ENCODE assay signal across 28 mouse cellular contexts in the genomic region with DNA sequence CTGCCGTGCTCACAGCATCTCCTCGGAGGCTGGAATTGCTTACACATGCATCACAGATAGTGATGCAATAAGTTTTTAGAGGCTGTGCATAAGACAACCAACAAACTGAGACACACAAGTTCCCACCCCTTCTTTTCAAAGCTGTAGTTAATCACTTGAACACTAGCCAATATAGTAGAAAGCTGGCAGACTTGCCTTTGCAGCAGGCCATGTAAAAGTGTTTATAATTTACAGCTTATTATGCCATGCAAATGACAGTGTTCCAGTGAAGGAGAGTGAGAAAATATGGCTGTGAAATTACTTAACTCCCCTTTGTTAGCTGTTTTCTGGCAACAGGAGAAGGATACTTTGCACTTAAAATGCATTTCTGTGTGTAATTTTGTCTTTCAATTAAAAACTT.
DNase-seq lines count a peak whose midpoint lies in the region; ATAC-seq and TF ChIP-seq lines count a peak whose summit lies in the region.
"Had no signal": no experiment of that assay in that cellular context is flagged by ENCODE, and none has a peak within 500 bp of the region (broad histone marks: within the 10 kb centered on the region; RNA-seq: fewer than 3 reads in every experiment).

No protein-coding gene starts in this region.

- no peaks in the 10 kb centered on the region for H3K27me3 ChIP-seq in intestine, embryonic 14.5 days (replicated peaks; ENCODE audit: control insufficient read depth, insufficient read depth, low read length)
- no peaks in the 10 kb centered on the region for H3K27me3 ChIP-seq in intestine, embryonic 15.5 days (replicated peaks)
- H3K27me3 ChIP-seq in liver, embryonic 16.5 days (ENCODE audit: control insufficient read depth, insufficient read depth, low read depth, low read length), result no peaks in the 10 kb centered on the region
- no peaks in the 10 kb centered on the region for H3K27me3 ChIP-seq in liver, embryonic 12.5 days (replicated peaks)
- H3K27me3 ChIP-seq in forebrain, postnatal 0 days (ENCODE audit: insufficient read depth, low read length), result no peaks in the 10 kb centered on the region
- H3K27me3 ChIP-seq: embryonic facial prominence, embryonic 15.5 days; heart, embryonic 13.5 days; hindbrain, embryonic 15.5 days; limb, embryonic 13.5 days; liver, embryonic 13.5 days; neural tube, embryonic 13.5 days; stomach, embryonic 15.5 days had no signal

- H3K27ac ChIP-seq in intestine, embryonic 14.5 days (ENCODE audit: low read depth), result no peak overlapping the region
- H3K27ac ChIP-seq in intestine, embryonic 15.5 days, result no peak overlapping the region
- 0 out of 2 replicates have a peak overlapping the region, but pooled peaks have one; percentile 16 for H3K27ac ChIP-seq in liver, embryonic 16.5 days (ENCODE audit: low read length)
- H3K27ac ChIP-seq in liver, embryonic 12.5 days, result no peak overlapping the region
- peak overlapping the region; percentile 29; the same call in 1 of the 2 replicates for H3K27ac ChIP-seq in forebrain, postnatal 0 days (ENCODE audit: low read depth, low read length)
- H3K27ac ChIP-seq: embryonic facial prominence, embryonic 10.5 days; embryonic facial prominence, embryonic 15.5 days; heart, adult 2 months; heart, embryonic 13.5 days; hindbrain, embryonic 15.5 days; kidney, postnatal 0 days; limb, embryonic 13.5 days; neural tube, embryonic 13.5 days had no signal

- no peak overlapping the region for H3K4me2 ChIP-seq in intestine, embryonic 14.5 days (ENCODE audit: low read length)
- no peak overlapping the region for H3K4me2 ChIP-seq in intestine, embryonic 15.5 days (replicated peaks)
- H3K4me2 ChIP-seq in liver, embryonic 16.5 days (ENCODE audit: low read depth, low read length), result no peak overlapping the region
- no peak overlapping the region for H3K4me2 ChIP-seq in liver, embryonic 12.5 days
- H3K4me2 ChIP-seq in forebrain, postnatal 0 days (ENCODE audit: low read depth), result no peak overlapping the region
- H3K4me2 ChIP-seq: embryonic facial prominence, embryonic 15.5 days; heart, embryonic 13.5 days; hindbrain, embryonic 15.5 days; limb, embryonic 13.5 days; lung, embryonic 14.5 days; midbrain, embryonic 11.5 days; neural tube, embryonic 13.5 days; stomach, embryonic 15.5 days had no signal

- TF ChIP-seq CTCF in forebrain, postnatal 0 days (IDR thresholded peaks at IDR 0.05; ENCODE audit: low read depth), result no peak

- 80% methylated on average over 2 of the region's 2 CpGs for WGBS in intestine, embryonic 14.5 days
- WGBS in intestine, embryonic 15.5 days, result 75% methylated on average over 2 of the region's 2 CpGs
- 63% methylated on average over 2 of the region's 2 CpGs for WGBS in liver, embryonic 16.5 days (ENCODE audit: insufficient replicate concordance)
- 76% methylated on average over 2 of the region's 2 CpGs for WGBS in liver, embryonic 12.5 days (ENCODE audit: insufficient replicate concordance)
- 14% methylated on average over 2 of the region's 2 CpGs for WGBS in forebrain, postnatal 0 days

- no peak for ATAC-seq in intestine, embryonic 14.5 days (replicated peaks; ENCODE audit: low FRiP score, low TSS enrichment, low read depth)
- no peak for ATAC-seq in intestine, embryonic 15.5 days
- no peak for ATAC-seq in liver, embryonic 16.5 days (ENCODE audit: low read depth)
- ATAC-seq in liver, embryonic 12.5 days, result no peak
- ATAC-seq in forebrain, postnatal 0 days, result peak; percentile 74
- ATAC-seq: inflammation-experienced regulatory T-cells, adult 6 months had no signal

- no peak overlapping the region for H3K9ac ChIP-seq in intestine, embryonic 14.5 days (ENCODE audit: low read length)
- no peak overlapping the region for H3K9ac ChIP-seq in intestine, embryonic 15.5 days
- no peak overlapping the region for H3K9ac ChIP-seq in liver, embryonic 16.5 days (ENCODE audit: low read depth, low read length)
- no peak overlapping the region for H3K9ac ChIP-seq in liver, embryonic 12.5 days
- H3K9ac ChIP-seq in forebrain, postnatal 0 days, result no peak overlapping the region
- H3K9ac ChIP-seq: embryonic facial prominence, embryonic 15.5 days; heart, embryonic 13.5 days; hindbrain, embryonic 15.5 days; limb, embryonic 13.5 days; liver, embryonic 13.5 days; lung, embryonic 14.5 days; neural tube, embryonic 13.5 days; stomach, embryonic 15.5 days had no signal

- H3K4me1 ChIP-seq in intestine, embryonic 14.5 days (replicated peaks; ENCODE audit: control insufficient read depth, insufficient read depth, low read length), result no peaks in the 10 kb centered on the region
- H3K4me1 ChIP-seq in intestine, embryonic 15.5 days (replicated peaks), result peaks cover 10% of the 10 kb centered on the region; the same call in 1 of the 2 replicates
- H3K4me1 ChIP-seq in liver, embryonic 16.5 days (ENCODE audit: control insufficient read depth, low read depth, low read length), result peaks cover 8% of the 10 kb centered on the region
- H3K4me1 ChIP-seq in liver, embryonic 12.5 days, result peaks cover 36% of the 10 kb centered on the region
- peaks cover 14% of the 10 kb centered on the region; the same call in 1 of the 2 replicates for H3K4me1 ChIP-seq in forebrain, postnatal 0 days (ENCODE audit: insufficient read depth)
- H3K4me1 ChIP-seq: embryonic facial prominence, embryonic 10.5 days; embryonic facial prominence, embryonic 15.5 days; stomach, embryonic 15.5 days had no signal

- no peaks in the 10 kb centered on the region for H3K9me3 ChIP-seq in intestine, embryonic 14.5 days (ENCODE audit: control insufficient read depth, low read length)
- no peaks in the 10 kb centered on the region for H3K9me3 ChIP-seq in intestine, embryonic 15.5 days
- H3K9me3 ChIP-seq in liver, embryonic 16.5 days (replicated peaks; ENCODE audit: control insufficient read depth, low read length), result no peaks in the 10 kb centered on the region
- no peaks in the 10 kb centered on the region for H3K9me3 ChIP-seq in liver, embryonic 12.5 days (replicated peaks)
- H3K9me3 ChIP-seq in forebrain, postnatal 0 days (ENCODE audit: low read length), result no peaks in the 10 kb centered on the region
- H3K9me3 ChIP-seq: embryonic facial prominence, embryonic 10.5 days; embryonic facial prominence, embryonic 15.5 days; heart, embryonic 13.5 days; hindbrain, embryonic 15.5 days; limb, embryonic 13.5 days; liver, embryonic 13.5 days; neural tube, embryonic 13.5 days; stomach, embryonic 15.5 days had no signal

- DNase-seq in intestine, embryonic 14.5 days (ENCODE audit: low spot score), result peak; percentile 9
- DNase-seq in brain, adult 2 months (ENCODE audit: low read depth, low spot score), result peak; percentile 35
- DNase-seq in forebrain, postnatal 0 days, result peak; percentile 68
- DNase-seq in lung, postnatal 10 days, result no peak
- no peak for DNase-seq in right cerebral cortex, postnatal 36 days (ENCODE audit: low spot score in 2 of 2)
- DNase-seq: adrenal gland, postnatal 10 days; B cell, adult 2 months; cerebellum, adult 18-20 months; cerebellum, postnatal 14 days; heart, adult 2 months; heart, postnatal 10 days; kidney, postnatal 4 days; liver, embryonic 13.5 days; lung, embryonic 14.5 days; thymus, postnatal 14 days had no signal

- H3K4me3 ChIP-seq in intestine, embryonic 14.5 days (ENCODE audit: low read depth, low read length), result no peak overlapping the region
- no peak overlapping the region for H3K4me3 ChIP-seq in intestine, embryonic 15.5 days (replicated peaks)
- H3K4me3 ChIP-seq in liver, embryonic 16.5 days (ENCODE audit: low read depth, low read length), result no peak overlapping the region
- H3K4me3 ChIP-seq in liver, embryonic 12.5 days, result no peak overlapping the region
- H3K4me3 ChIP-seq in forebrain, postnatal 0 days (ENCODE audit: low read depth, low read length), result no peak overlapping the region
- H3K4me3 ChIP-seq: embryonic facial prominence, embryonic 10.5 days; embryonic facial prominence, embryonic 15.5 days; heart, adult 2 months; heart, embryonic 13.5 days; hindbrain, embryonic 15.5 days; limb, embryonic 13.5 days; liver, embryonic 13.5 days; neural tube, embryonic 13.5 days; stomach, embryonic 15.5 days had no signal

- no peaks in the 10 kb centered on the region for H3K36me3 ChIP-seq in intestine, embryonic 14.5 days (ENCODE audit: control insufficient read depth, insufficient read depth, low read length)
- H3K36me3 ChIP-seq in intestine, embryonic 15.5 days, result no peaks in the 10 kb centered on the region
- no peaks in the 10 kb centered on the region for H3K36me3 ChIP-seq in liver, embryonic 16.5 days (ENCODE audit: control insufficient read depth, insufficient read depth)
- no peaks in the 10 kb centered on the region for H3K36me3 ChIP-seq in liver, embryonic 12.5 days
- H3K36me3 ChIP-seq in forebrain, postnatal 0 days (ENCODE audit: insufficient read depth), result no peaks in the 10 kb centered on the region
- H3K36me3 ChIP-seq: embryonic facial prominence, embryonic 10.5 days; embryonic facial prominence, embryonic 15.5 days; heart, embryonic 13.5 days; hindbrain, embryonic 15.5 days; limb, embryonic 13.5 days; liver, embryonic 13.5 days; neural tube, embryonic 13.5 days; stomach, embryonic 15.5 days had no signal

Comparison
In these comparisons a context has a peak if more than half of its experiments do, and no peak if none do; other contexts are left out.
1. H3K27ac ChIP-seq: peak in liver, embryonic 16.5 days (single experiment) and forebrain, postnatal 0 days (single experiment); none in intestine, embryonic 14.5 days (single experiment), intestine, embryonic 15.5 days (single experiment) and liver, embryonic 12.5 days (single experiment).
2. DNase-seq: peak in intestine, embryonic 14.5 days (single experiment), brain, adult 2 months (single experiment) and forebrain, postnatal 0 days (single experiment); none in lung, postnatal 10 days (single experiment) and right cerebral cortex, postnatal 36 days (0 of 2).